Mouse (Mus musculus) lung, adult 2 months (tissue): ENCODE measurements around the gene Adcy9.

Experiments
- CTCF ChIP-seq: fragments of 200-500 bp; IDR thresholded peaks from 2 replicates; pipeline ENCODE4 v1.5.1; 2011; ENCODE audit warnings: mild to moderate bottlenecking, low read length, control low read depth; ENCODE audit not compliant: insufficient read depth
- POLR2A ChIP-seq: fragments of 200-500 bp; IDR thresholded peaks from 2 replicates; pipeline ENCODE4 v1.6.1; 2011; ENCODE audit warnings: low read depth, mild to moderate bottlenecking, control low read depth, low read length, borderline replicate concordance; ENCODE audit errors: extremely low read depth

- TF ChIP-seq CTCF (no peak), POLR2A (no peak)
These were observed 42.7 kb downstream of the Adcy9 start for GRCm38 (mm10) chr16:4377556-4377955.
